Mouse (Mus musculus): ENCODE measurements at regions not wholly inside any gene's neighbourhood (a gene's known extent, or its start where the extent isn't known, plus 50 kb on each side); places are given as distances from the start of the nearest gene placed in this dataset.

DNA sequence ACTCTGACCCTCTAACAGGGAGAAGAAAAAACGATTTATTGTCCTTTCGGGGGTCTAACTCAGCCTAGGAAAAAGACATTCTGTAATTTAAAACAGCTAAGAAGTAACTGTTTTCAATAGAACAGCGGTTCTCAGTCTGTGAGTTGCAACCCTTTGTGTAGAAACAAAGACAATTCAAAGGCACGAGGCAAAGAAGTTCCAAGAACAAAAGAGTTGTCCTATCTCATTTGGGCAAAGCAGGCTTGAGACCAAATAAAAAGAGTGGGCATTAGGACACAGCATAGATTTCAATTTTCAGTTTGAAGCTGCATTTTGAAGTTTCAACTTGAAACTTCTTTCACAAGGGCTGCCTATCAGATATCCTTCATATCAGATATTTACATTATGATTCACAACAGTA lies 53.1 kb upstream of the Aldh1a3 start:
- Histone ChIP-seq H3K9me3 (ENCODE audit: control insufficient read depth) (no peaks in the 10 kb centered on the region), H3K36me3 (ENCODE audit: control insufficient read depth, insufficient read depth) (no peaks in the 10 kb centered on the region), H3K27ac (ENCODE audit: low read depth, low read length) (no peak overlapping the region), H3K27me3 (replicated peaks; ENCODE audit: control insufficient read depth, insufficient read depth, low read length) (no peaks in the 10 kb centered on the region), H3K9ac (ENCODE audit: low read depth, low read length) (no peak overlapping the region), H3K4me1 (replicated peaks; ENCODE audit: control insufficient read depth, insufficient read depth, low read length) (no peaks in the 10 kb centered on the region), H3K4me2 (replicated peaks; ENCODE audit: low read depth) (no peak overlapping the region), H3K4me3 (ENCODE audit: low read depth, low read length) (no peak overlapping the region)
- 66% methylated on average over 4 of the region's 4 CpGs for WGBS
- ATAC-seq, result no peak
- no peak for TF ChIP-seq CTCF (IDR thresholded peaks at IDR 0.05; ENCODE audit: low read depth)

DNA sequence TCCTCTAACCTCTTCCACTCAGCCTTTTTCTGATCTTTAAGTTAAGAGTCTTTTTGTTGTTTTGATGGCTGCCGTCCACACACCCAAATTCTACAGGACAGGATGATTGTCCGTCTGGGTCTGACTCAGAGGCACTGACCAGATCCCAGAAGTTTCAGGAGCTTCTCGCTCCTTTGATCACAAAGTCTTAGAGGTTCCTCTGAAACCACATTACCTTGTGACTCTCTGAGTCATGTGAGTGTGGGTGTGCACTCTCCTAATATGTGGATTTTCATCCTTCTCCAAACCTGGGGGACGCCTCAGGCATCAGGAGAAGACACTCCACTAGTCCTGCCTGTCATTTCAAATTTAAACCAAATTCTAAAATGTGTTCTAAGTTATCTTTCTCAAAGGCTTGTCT lies 52.0 kb upstream of the Aldh1a3 start:
- Histone ChIP-seq H3K4me3 (ENCODE audit: low read depth, low read length) (no peak overlapping the region), H3K9me3 (ENCODE audit: control insufficient read depth) (no peaks in the 10 kb centered on the region), H3K4me1 (replicated peaks; ENCODE audit: control insufficient read depth, insufficient read depth, low read length) (no peaks in the 10 kb centered on the region), H3K27ac (ENCODE audit: low read depth, low read length) (no peak overlapping the region), H3K9ac (ENCODE audit: low read depth, low read length) (no peak overlapping the region), H3K27me3 (replicated peaks; ENCODE audit: control insufficient read depth, insufficient read depth, low read length) (no peaks in the 10 kb centered on the region), H3K4me2 (replicated peaks; ENCODE audit: low read depth) (no peak overlapping the region), H3K36me3 (ENCODE audit: control insufficient read depth, insufficient read depth) (no peaks in the 10 kb centered on the region)
- ATAC-seq, result no peak
- 88% methylated on average over 4 of the region's 4 CpGs for WGBS
- no peak for TF ChIP-seq CTCF (IDR thresholded peaks at IDR 0.05; ENCODE audit: low read depth)

DNA sequence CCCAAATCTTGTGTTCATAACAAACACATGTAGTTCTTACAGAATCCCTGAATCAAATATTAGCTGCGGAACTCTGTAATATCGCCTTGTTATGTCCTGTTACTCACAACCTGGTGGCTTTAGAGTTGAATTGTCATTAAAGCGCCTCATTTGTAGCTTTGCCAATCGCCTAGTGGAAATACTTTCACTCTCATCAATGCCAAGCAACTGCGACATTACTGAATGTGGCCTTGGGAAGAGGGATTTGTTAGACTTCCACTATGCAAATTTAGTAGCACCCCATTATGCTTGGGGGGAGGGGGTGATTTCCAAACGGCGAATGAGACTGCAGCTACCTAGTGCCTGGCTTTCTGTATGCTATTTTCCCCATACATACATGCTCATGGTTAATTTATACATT lies 50.8 kb upstream of the Aldh1a3 start:
- Histone ChIP-seq H3K4me2 (replicated peaks; ENCODE audit: low read depth) (no peak overlapping the region), H3K4me1 (replicated peaks; ENCODE audit: control insufficient read depth, insufficient read depth, low read length) (no peaks in the 10 kb centered on the region), H3K27ac (ENCODE audit: low read depth, low read length) (no peak overlapping the region), H3K36me3 (ENCODE audit: control insufficient read depth, insufficient read depth) (no peaks in the 10 kb centered on the region), H3K9me3 (ENCODE audit: control insufficient read depth) (no peaks in the 10 kb centered on the region), H3K4me3 (ENCODE audit: low read depth, low read length) (no peak overlapping the region), H3K27me3 (replicated peaks; ENCODE audit: control insufficient read depth, insufficient read depth, low read length) (no peaks in the 10 kb centered on the region), H3K9ac (ENCODE audit: low read depth, low read length) (no peak overlapping the region)
- ATAC-seq, result no peak
- 86% methylated on average over 7 of the region's 7 CpGs for WGBS
- no peak for TF ChIP-seq CTCF (IDR thresholded peaks at IDR 0.05; ENCODE audit: low read depth)

DNA sequence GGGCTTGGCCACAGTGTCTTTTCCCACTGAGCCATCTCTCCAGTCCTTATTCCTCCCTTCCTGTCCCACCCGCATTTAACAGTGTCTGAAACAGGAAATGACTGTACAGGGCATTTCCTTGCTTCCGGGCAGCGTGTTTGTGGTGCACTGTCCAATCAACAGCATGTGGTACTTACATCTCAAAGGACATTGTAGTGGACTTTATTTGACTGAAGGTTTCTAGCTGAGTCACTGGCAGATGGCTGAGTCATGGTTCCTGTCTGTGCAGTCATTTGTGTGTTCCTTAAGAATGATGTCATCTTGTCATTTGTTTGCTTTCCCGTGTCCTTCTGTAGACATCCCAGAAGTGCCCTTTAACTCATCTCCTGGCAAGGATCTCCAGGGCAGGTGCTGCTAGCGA lies 50.2 kb upstream of the Aldh1a3 start:
- H3K27ac ChIP-seq (ENCODE audit: low read depth, low read length), result no peak overlapping the region
- H3K4me3 ChIP-seq (ENCODE audit: low read depth, low read length), result no peak overlapping the region
- no peaks in the 10 kb centered on the region for H3K36me3 ChIP-seq (ENCODE audit: control insufficient read depth, insufficient read depth)
- no peaks in the 10 kb centered on the region for H3K4me1 ChIP-seq (replicated peaks; ENCODE audit: control insufficient read depth, insufficient read depth, low read length)
- ATAC-seq, result peak; percentile 80
- WGBS, result 44% methylated on average over 5 of the region's 5 CpGs
- no peaks in the 10 kb centered on the region for H3K9me3 ChIP-seq (ENCODE audit: control insufficient read depth)
- no peak overlapping the region for H3K4me2 ChIP-seq (replicated peaks; ENCODE audit: low read depth)
- no peak for TF ChIP-seq CTCF (IDR thresholded peaks at IDR 0.05; ENCODE audit: low read depth)
- H3K9ac ChIP-seq (ENCODE audit: low read depth, low read length), result no peak overlapping the region
- H3K27me3 ChIP-seq (replicated peaks; ENCODE audit: control insufficient read depth, insufficient read depth, low read length), result no peaks in the 10 kb centered on the region
